Mouse (Mus musculus) hindbrain, embryonic 14.5 days (tissue): ENCODE data around the gene March10. TPM values are rescaled to one million over a fixed set of nuclear protein-coding genes. Genes with fewer than 3 reads are reported as not detected.
A peak's percentile ranks its signal among the peaks of the same experiment; 100 is the strongest.

Experiments
- ATAC-seq: fragments of 200-750 bp; cut with Nextera tagmentation; 2 replicates; pipeline ENCODE4 v1.8.0; 2017; ENCODE audit warnings: moderate number of reproducible peaks, mild to moderate bottlenecking, moderate TSS enrichment, moderate library complexity; ENCODE audit not compliant: low FRiP score
- DNase-seq: peaks from one replicate; pipeline ENCODE4 v3.0.0-alpha.2; 2015; ENCODE audit warnings: low spot score
- H3K27ac ChIP-seq: fragments of 300-500 bp; sonication (generic); 2 replicates; pipeline ENCODE4 v1.5.1; 2014; ENCODE audit warnings: mild to moderate bottlenecking, moderate library complexity
- H3K27me3 ChIP-seq: fragments of 300-500 bp; sonication (generic); 2 replicates; pipeline ENCODE4 v1.6.1; 2014; ENCODE audit warnings: mild to moderate bottlenecking, low read length, mixed read lengths; ENCODE audit not compliant: control insufficient read depth, insufficient read depth
- H3K36me3 ChIP-seq: fragments of 300-500 bp; sonication (generic); replicated peaks from 2 replicates; pipeline ENCODE4 v1.6.1; 2014; ENCODE audit not compliant: control insufficient read depth, insufficient read depth
- H3K4me1 ChIP-seq: fragments of 300-500 bp; sonication (generic); replicated peaks from 2 replicates; pipeline ENCODE4 v1.6.1; 2014; ENCODE audit warnings: antibody characterized with exemption, low read length, mixed read lengths; ENCODE audit not compliant: control insufficient read depth, insufficient read depth
- H3K4me2 ChIP-seq: fragments of 300-500 bp; sonication (generic); replicated peaks from 2 replicates; pipeline ENCODE4 v1.6.1; 2014; ENCODE audit warnings: mild to moderate bottlenecking, moderate library complexity
- H3K4me3 ChIP-seq: fragments of 300-500 bp; sonication (generic); replicated peaks from 2 replicates; pipeline ENCODE4 v1.5.1; 2014; ENCODE audit warnings: mild to moderate bottlenecking, low read length
- H3K9ac ChIP-seq: fragments of 300-500 bp; sonication (generic); 2 replicates; pipeline ENCODE4 v1.6.1; 2014
- H3K9me3 ChIP-seq: fragments of 300-500 bp; sonication (generic); 2 replicates; pipeline ENCODE4 v1.6.1; 2016; ENCODE audit warnings: low read length; ENCODE audit not compliant: control insufficient read depth
- WGBS: fragments of 180-500 bp; shearing (Covaris S2); extraction: QIAGEN DNeasy Blood & Tissue Kit; methylation state at CpG from one replicate; pipeline ENCODE4 v1.1.7; 2014; 5-methylcytosine and 5-hydroxymethylcytosine counted together
- polyA plus RNA-seq: library from polyadenylated mRNA; unstranded; fragments of >200 nt; fragmentation: Nextera tagmentation; extraction: Ambion mirVana; gene quantifications from 2 replicates; pipeline ENCODE4 v1.2.1, GENCODE M21; 2014

Gene March10
- polyA plus RNA-seq, 1 experiment from 2014 or later: 0.41 TPM

DNA sequence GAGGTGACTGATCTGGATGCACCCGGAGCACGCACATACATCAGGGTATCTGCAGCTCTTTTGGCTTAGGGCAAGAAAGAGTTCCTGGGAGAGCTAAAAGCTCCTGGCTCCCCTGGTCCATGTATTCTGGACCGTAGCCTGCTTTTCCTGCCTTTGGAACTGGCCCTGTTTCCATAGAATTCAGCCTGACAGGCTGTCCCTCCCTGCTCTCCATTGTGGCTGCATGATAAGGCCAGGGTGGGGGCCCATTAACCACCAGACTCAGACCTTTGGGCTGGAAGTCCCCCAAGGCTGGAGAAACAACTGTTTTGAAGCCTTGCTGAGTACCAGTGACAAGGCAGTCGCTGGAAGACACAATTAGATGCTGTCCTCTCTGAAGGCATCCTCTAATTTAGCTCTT lies 13.0 kb upstream of the March10 start:
- no peaks in the 10 kb centered on the region for H3K27me3 ChIP-seq
- H3K9ac ChIP-seq: no peak overlapping the region

GRCm38 (mm10) chr11:105469091-105469507 lies 12.6 kb upstream of the March10 start:
- Histone ChIP-seq H3K36me3 (no peaks in the 10 kb centered on the region), H3K4me1 (no peaks in the 10 kb centered on the region; the same call in 1 of the 2 replicates), H3K9ac (no peak overlapping the region), H3K4me3 (no peak overlapping the region), H3K4me2 (no peak overlapping the region), H3K27me3 (no peaks in the 10 kb centered on the region), H3K9me3 (no peaks in the 10 kb centered on the region), H3K27ac (no peak overlapping the region)
- DNase-seq: no peak
- no peak for ATAC-seq
- WGBS: 64% methylated on average over 8 of the region's 8 CpGs

More for the DNA sequence above, 13.0 kb upstream of the March10 start:
- no peak overlapping the region for H3K27ac ChIP-seq
- no peaks in the 10 kb centered on the region for H3K36me3 ChIP-seq
- no peak overlapping the region for H3K4me2 ChIP-seq
- ATAC-seq: no peak
- no peaks in the 10 kb centered on the region; the same call in 1 of the 2 replicates for H3K4me1 ChIP-seq
- H3K4me3 ChIP-seq: no peak overlapping the region
- DNase-seq: no peak
- H3K9me3 ChIP-seq: no peaks in the 10 kb centered on the region
- 72% methylated on average over 4 of the region's 4 CpGs for WGBS

DNA sequence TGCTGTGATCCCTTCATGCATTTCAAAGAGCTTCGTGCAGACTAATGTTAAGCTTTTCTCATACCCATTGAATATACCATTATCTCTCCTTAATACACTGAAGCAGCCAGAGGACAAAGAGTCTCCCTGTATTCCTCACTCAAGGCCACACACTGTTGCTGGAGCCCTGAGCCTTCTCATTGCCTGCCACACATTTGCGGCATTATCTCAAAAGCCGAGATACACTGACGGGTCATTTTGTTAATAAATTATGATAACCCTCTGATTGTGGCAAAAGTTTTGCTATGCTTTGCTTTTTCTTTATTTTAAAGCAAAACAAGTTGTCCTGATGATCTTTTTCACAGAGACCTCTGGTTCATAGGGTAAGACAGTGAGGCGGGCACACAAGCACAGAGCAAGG lies 11.9 kb upstream of the March10 start:
- WGBS: 69% methylated on average over 5 of the region's 5 CpGs
- Histone ChIP-seq H3K9me3 (no peaks in the 10 kb centered on the region), H3K4me2 (no peak overlapping the region), H3K36me3 (no peaks in the 10 kb centered on the region), H3K27me3 (no peaks in the 10 kb centered on the region), H3K4me1 (no peaks in the 10 kb centered on the region), H3K4me3 (no peak overlapping the region), H3K27ac (no peak overlapping the region), H3K9ac (no peak overlapping the region)
- ATAC-seq (no peak), DNase-seq (no peak)

- no peak overlapping the region for H3K9ac ChIP-seq
- DNase-seq (no peak), ATAC-seq (no peak)
- H3K27me3 ChIP-seq: no peaks in the 10 kb centered on the region
- no peak overlapping the region for H3K4me3 ChIP-seq
- H3K9me3 ChIP-seq: no peaks in the 10 kb centered on the region
- H3K36me3 ChIP-seq: no peaks in the 10 kb centered on the region
- no peak overlapping the region for H3K27ac ChIP-seq
- H3K4me2 ChIP-seq: no peak overlapping the region
- 74% methylated on average over 3 of the region's 3 CpGs for WGBS
- no peaks in the 10 kb centered on the region for H3K4me1 ChIP-seq
Observed at GRCm38 (mm10) chr11:105467816-105468215, 11.3 kb upstream of the March10 start.

DNA sequence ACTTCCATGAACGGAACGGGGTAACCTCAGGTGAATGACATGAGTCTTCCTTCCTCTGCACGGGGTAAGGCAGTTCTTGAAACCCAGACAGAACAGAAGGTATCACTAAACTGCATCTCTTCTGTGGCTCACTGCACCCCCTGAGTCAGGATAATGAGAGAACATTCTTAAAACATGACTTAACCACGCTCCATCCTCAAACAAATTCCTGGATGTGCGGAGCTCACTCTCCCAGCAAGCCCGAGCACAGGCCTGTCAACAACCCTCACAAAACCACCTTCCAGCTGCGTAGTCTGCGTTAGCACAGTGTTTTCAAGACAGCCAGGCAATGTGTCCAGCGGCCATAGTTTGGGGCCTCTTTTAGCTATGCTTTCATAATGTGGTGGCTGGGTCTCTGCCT lies 10.7 kb upstream of the March10 start:
- Histone ChIP-seq H3K4me1 (no peaks in the 10 kb centered on the region), H3K9me3 (no peaks in the 10 kb centered on the region), H3K27me3 (no peaks in the 10 kb centered on the region), H3K9ac (no peak overlapping the region), H3K4me3 (no peak overlapping the region), H3K27ac (no peak overlapping the region), H3K4me2 (no peak overlapping the region), H3K36me3 (no peaks in the 10 kb centered on the region)
- DNase-seq (no peak), ATAC-seq (no peak)
- 64% methylated on average over 9 of the region's 9 CpGs for WGBS

- ATAC-seq (no peak), DNase-seq (no peak)
- no peaks in the 10 kb centered on the region for H3K36me3 ChIP-seq
- no peak overlapping the region for H3K27ac ChIP-seq
- H3K4me1 ChIP-seq: no peaks in the 10 kb centered on the region
- H3K4me3 ChIP-seq: no peak overlapping the region
- no peak overlapping the region for H3K9ac ChIP-seq
- no peaks in the 10 kb centered on the region for H3K9me3 ChIP-seq
- H3K4me2 ChIP-seq: no peak overlapping the region
- no peaks in the 10 kb centered on the region for H3K27me3 ChIP-seq
- 81% methylated on average over 4 of the region's 4 CpGs for WGBS
Observed at GRCm38 (mm10) chr11:105466756-105467155, 10.2 kb upstream of the March10 start.

GRCm38 (mm10) chr11:105465488-105465887 lies 9.0 kb upstream of the March10 start:
- WGBS: 79% methylated on average over 9 of the region's 9 CpGs
- no peak for ATAC-seq
- Histone ChIP-seq H3K36me3 (no peaks in the 10 kb centered on the region), H3K27me3 (no peaks in the 10 kb centered on the region), H3K4me1 (no peaks in the 10 kb centered on the region), H3K9me3 (no peaks in the 10 kb centered on the region), H3K4me2 (no peak overlapping the region), H3K4me3 (no peak overlapping the region), H3K27ac (no peak overlapping the region), H3K9ac (no peak overlapping the region)
- DNase-seq: no peak

GRCm38 (mm10) chr11:105464430-105464967 lies 8.0 kb upstream of the March10 start:
- DNase-seq (no peak), ATAC-seq (no peak)
- Histone ChIP-seq H3K36me3 (no peaks in the 10 kb centered on the region), H3K4me2 (no peak overlapping the region), H3K4me1 (no peaks in the 10 kb centered on the region), H3K4me3 (no peak overlapping the region), H3K27ac (no peak overlapping the region), H3K27me3 (no peaks in the 10 kb centered on the region), H3K9ac (no peak overlapping the region), H3K9me3 (no peaks in the 10 kb centered on the region)
- WGBS: 79% methylated on average over 8 of the region's 8 CpGs

DNA sequence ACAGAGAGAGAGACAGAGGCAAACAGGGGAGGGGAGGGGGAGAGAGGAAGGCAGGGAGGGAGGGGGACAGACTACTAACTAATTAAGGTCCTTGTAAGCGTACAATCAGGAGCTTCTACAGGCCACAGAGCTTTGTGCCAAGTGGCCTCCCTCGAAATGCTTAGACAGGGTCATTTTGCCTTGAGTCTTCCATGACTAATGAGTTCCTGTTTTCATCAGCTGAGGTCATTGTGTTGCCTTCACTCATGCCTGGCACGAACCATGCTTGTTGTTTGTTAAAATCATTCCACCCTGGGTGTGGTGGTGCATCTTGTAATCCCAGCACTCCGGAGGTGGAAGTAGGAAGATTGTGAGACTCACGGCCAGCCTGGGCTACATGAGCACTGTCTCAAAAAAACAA lies 3.4 kb upstream of the March10 start:
- Histone ChIP-seq H3K4me1 (peaks cover 17% of the 10 kb centered on the region), H3K27me3 (no peaks in the 10 kb centered on the region), H3K4me3 (no peak overlapping the region), H3K9me3 (no peaks in the 10 kb centered on the region), H3K9ac (no peak overlapping the region), H3K4me2 (no peak overlapping the region), H3K36me3 (no peaks in the 10 kb centered on the region), H3K27ac (no peak overlapping the region)
- DNase-seq: no peak
- 35% methylated on average over 5 of the region's 5 CpGs for WGBS
- ATAC-seq: no peak

GRCm38 (mm10) chr11:105457041-105457440 lies 506 bp upstream of the March10 start:
- Histone ChIP-seq H3K36me3 (no peaks in the 10 kb centered on the region), H3K4me1 (peaks cover 17% of the 10 kb centered on the region), H3K4me2 (peak overlapping the region; percentile 68), H3K9ac (peak overlapping the region; percentile 60), H3K9me3 (no peaks in the 10 kb centered on the region), H3K27ac (peak overlapping the region; percentile 82), H3K4me3 (peak overlapping the region; percentile 37), H3K27me3 (no peaks in the 10 kb centered on the region)
- ATAC-seq: peak; percentile 23; the same call in 1 of the 2 replicates
- no peak for DNase-seq
- WGBS: 35% methylated on average over 7 of the region's 7 CpGs
